Mouse (Mus musculus) ES-E14 (cell line): ENCODE measurements around the gene Camkk1.

Source experiments
- CHD2 ChIP-seq: IDR thresholded peaks from 2 replicates; pipeline ENCODE4 v1.6.1; 2014; ENCODE audit warnings: mild to moderate bottlenecking, low read depth, low read length, inconsistent platforms
- HCFC1 ChIP-seq: IDR thresholded peaks from 2 replicates; pipeline ENCODE4 v1.6.1; 2012; ENCODE audit warnings: low read length, inconsistent platforms, borderline replicate concordance; ENCODE audit not compliant: insufficient read depth
- MAFK ChIP-seq: IDR thresholded peaks from 2 replicates; pipeline ENCODE4 v1.6.1; 2014; ENCODE audit warnings: mild to moderate bottlenecking, low read depth, low read length, inconsistent platforms; ENCODE audit not compliant: insufficient read depth
- ZC3H11A ChIP-seq: IDR thresholded peaks from 2 replicates; pipeline ENCODE4 v1.6.1; 2012; ENCODE audit warnings: low read depth, mild to moderate bottlenecking, inconsistent platforms, low read length, borderline replicate concordance
- ZNF384 ChIP-seq: IDR thresholded peaks from 2 replicates; pipeline ENCODE4 v1.6.1; 2012; ENCODE audit warnings: low read depth, low read length, inconsistent platforms

DNA sequence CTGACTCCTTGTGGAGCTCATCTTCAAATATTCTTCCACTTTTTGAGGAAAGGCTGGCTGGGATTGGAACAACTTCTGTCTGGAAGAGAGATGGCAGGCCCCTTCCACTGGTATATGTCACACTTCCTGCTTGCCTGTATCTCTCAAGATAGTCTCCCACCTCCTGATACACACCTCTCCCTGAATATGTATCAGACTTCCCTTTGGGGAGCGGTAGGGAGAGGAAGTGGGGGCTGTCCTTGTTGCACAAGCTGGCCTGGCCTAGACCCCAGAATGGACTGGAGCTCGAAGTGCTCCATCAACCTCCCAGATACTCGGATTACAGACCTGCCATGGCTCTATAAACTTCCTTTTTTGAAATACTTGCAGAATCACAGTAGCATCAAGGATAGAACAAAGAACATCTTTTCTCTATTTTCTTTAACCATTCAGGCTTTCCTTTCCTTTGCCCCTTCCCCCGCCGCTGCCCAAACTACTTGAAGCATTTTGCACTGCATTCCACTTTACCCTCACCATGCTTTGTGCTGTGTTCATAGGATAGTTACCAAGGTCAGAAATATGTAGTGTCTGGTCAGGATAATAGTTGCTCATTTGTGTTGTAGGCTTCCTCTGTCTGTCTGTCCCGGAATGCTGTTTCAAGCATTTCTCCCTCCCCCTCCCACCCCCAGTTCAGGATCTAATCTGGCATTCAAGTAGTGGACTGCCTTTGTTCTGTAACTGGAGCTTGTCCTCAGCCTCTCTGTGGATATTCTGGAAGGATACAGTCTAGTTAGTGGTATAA lies 69.1 kb downstream of the Camkk1 start:
- TF ChIP-seq ZNF384: no peak
- no peak for TF ChIP-seq MAFK
- no peak for TF ChIP-seq ZC3H11A
- TF ChIP-seq CHD2: no peak
- no peak for TF ChIP-seq HCFC1
